In the genomic region with DNA sequence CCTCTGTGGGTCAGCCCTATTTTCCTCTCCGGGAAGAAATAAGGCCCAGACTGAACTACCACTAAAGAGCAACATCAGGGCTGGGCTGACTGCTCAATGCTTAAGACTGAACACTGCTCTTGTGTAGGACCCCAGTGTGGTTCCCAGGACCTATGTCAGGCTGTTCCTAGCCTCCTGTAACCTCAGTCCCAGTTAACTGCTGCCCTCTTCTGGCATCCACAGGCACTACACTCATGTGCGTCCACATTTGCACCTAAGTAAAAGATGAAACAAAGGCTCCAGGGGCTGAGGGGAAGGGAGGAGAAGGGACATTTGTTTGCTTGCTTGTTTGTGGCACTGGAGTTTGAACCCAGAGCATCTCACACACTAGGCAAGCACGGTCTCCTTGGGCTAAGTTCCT, we compare ENCODE assay signal across 10 mouse cellular contexts. TPM values are rescaled to one million over a fixed set of nuclear protein-coding genes. Genes with fewer than 3 reads are reported as not detected.
DNase-seq lines count a peak whose midpoint lies in the region; ATAC-seq and TF ChIP-seq lines count a peak whose summit lies in the region.
"Had no signal": no experiment of that assay in that cellular context is flagged by ENCODE, and none has a peak within 500 bp of the region (broad histone marks: within the 10 kb centered on the region; RNA-seq: fewer than 3 reads in every experiment).

No protein-coding gene starts in this region.

- WGBS in hindbrain, postnatal 0 days: 76% methylated on average over 3 of the region's 3 CpGs
- WGBS in hindbrain, embryonic 16.5 days: 84% methylated on average over 3 of the region's 3 CpGs
- 89% methylated on average over 3 of the region's 3 CpGs for WGBS in intestine, postnatal 0 days
- WGBS in forebrain, embryonic 13.5 days: 82% methylated on average over 3 of the region's 3 CpGs
- WGBS in forebrain, embryonic 14.5 days: 68% methylated on average over 3 of the region's 3 CpGs

- no peaks in the 10 kb centered on the region for H3K36me3 ChIP-seq in hindbrain, postnatal 0 days (ENCODE audit: insufficient read depth, low read length)
- H3K36me3 ChIP-seq in hindbrain, embryonic 16.5 days (ENCODE audit: control insufficient read depth, insufficient read depth, low read length): no peaks in the 10 kb centered on the region
- H3K36me3 ChIP-seq in G1E (replicated peaks): no peaks in the 10 kb centered on the region
- no peaks in the 10 kb centered on the region for H3K36me3 ChIP-seq in intestine, postnatal 0 days (ENCODE audit: control insufficient read depth, insufficient read depth)
- no peaks in the 10 kb centered on the region for H3K36me3 ChIP-seq in forebrain, embryonic 13.5 days (ENCODE audit: poor library complexity, severe bottlenecking)
- no peaks in the 10 kb centered on the region for H3K36me3 ChIP-seq in forebrain, embryonic 14.5 days (ENCODE audit: control insufficient read depth, insufficient read depth, low read length)

- no peak for ATAC-seq in hindbrain, postnatal 0 days
- ATAC-seq in hindbrain, embryonic 16.5 days: no peak
- no peak for ATAC-seq in G1E (ENCODE audit: extremely low read depth, insufficient number of reproducible peaks, low FRiP score, poor library complexity, severe bottlenecking)
- no peak for ATAC-seq in intestine, postnatal 0 days
- no peak for ATAC-seq in forebrain, embryonic 13.5 days
- no peak for ATAC-seq in forebrain, embryonic 14.5 days

- no peak for DNase-seq in hindbrain, postnatal 0 days (ENCODE audit: low spot score)
- DNase-seq in 3T3-L1 (ENCODE audit: low read depth, low spot score) (peak; percentile 57), G1E (ENCODE audit: low spot score) (no peak)
- no peak for DNase-seq in neural tube, embryonic 10.5 days (ENCODE audit: extremely low spot score, low spot score)
- no peak for DNase-seq in forebrain, embryonic 14.5 days (ENCODE audit: low spot score)
- DNase-seq: heart, adult 11 months had no signal

- no peaks in the 10 kb centered on the region for H3K27me3 ChIP-seq in hindbrain, postnatal 0 days (ENCODE audit: insufficient read depth, low read length)
- H3K27me3 ChIP-seq in hindbrain, embryonic 16.5 days (replicated peaks; ENCODE audit: control insufficient read depth, insufficient read depth, low read length): no peaks in the 10 kb centered on the region
- peaks cover 19% of the 10 kb centered on the region for H3K27me3 ChIP-seq in G1E (ENCODE audit: insufficient read depth, low read length)
- H3K27me3 ChIP-seq in intestine, postnatal 0 days (replicated peaks; ENCODE audit: control insufficient read depth, insufficient read depth, low read length): no peaks in the 10 kb centered on the region
- H3K27me3 ChIP-seq in forebrain, embryonic 13.5 days: peaks cover 4% of the 10 kb centered on the region; the same call in 1 of the 2 replicates
- H3K27me3 ChIP-seq in forebrain, embryonic 14.5 days (replicated peaks; ENCODE audit: control insufficient read depth, insufficient read depth, low read length): no peaks in the 10 kb centered on the region

- H3K27ac ChIP-seq in hindbrain, postnatal 0 days: no peak overlapping the region
- H3K27ac ChIP-seq in hindbrain, embryonic 16.5 days (ENCODE audit: low read depth, low read length): no peak overlapping the region
- H3K27ac ChIP-seq in intestine, postnatal 0 days (ENCODE audit: low read depth, low read length): no peak overlapping the region
- H3K27ac ChIP-seq in forebrain, embryonic 13.5 days: no peak overlapping the region
- no peak overlapping the region for H3K27ac ChIP-seq in forebrain, embryonic 14.5 days (ENCODE audit: low read depth, low read length)

- no peak overlapping the region for H3K4me3 ChIP-seq in hindbrain, postnatal 0 days (ENCODE audit: low read length)
- H3K4me3 ChIP-seq in hindbrain, embryonic 16.5 days (ENCODE audit: low read length): no peak overlapping the region
- H3K4me3 ChIP-seq in G1E (ENCODE audit: low read depth, low read length): no peak overlapping the region
- H3K4me3 ChIP-seq in intestine, postnatal 0 days (ENCODE audit: low read depth, low read length): no peak overlapping the region
- no peak overlapping the region for H3K4me3 ChIP-seq in forebrain, embryonic 13.5 days
- H3K4me3 ChIP-seq in forebrain, embryonic 14.5 days (ENCODE audit: low read depth, low read length): no peak overlapping the region
- H3K4me3 ChIP-seq: myocyte had no signal

- no peak overlapping the region for H3K9ac ChIP-seq in hindbrain, postnatal 0 days (replicated peaks; ENCODE audit: low read length)
- no peak overlapping the region for H3K9ac ChIP-seq in hindbrain, embryonic 16.5 days (ENCODE audit: low read depth, low read length)
- no peak overlapping the region for H3K9ac ChIP-seq in intestine, postnatal 0 days (ENCODE audit: low read depth, low read length)
- H3K9ac ChIP-seq in forebrain, embryonic 13.5 days: no peak overlapping the region
- H3K9ac ChIP-seq in forebrain, embryonic 14.5 days (ENCODE audit: low read length): no peak overlapping the region

- no peak overlapping the region for H3K4me2 ChIP-seq in hindbrain, postnatal 0 days (ENCODE audit: low read depth, low read length)
- no peak overlapping the region for H3K4me2 ChIP-seq in hindbrain, embryonic 16.5 days (ENCODE audit: low read length)
- no peak overlapping the region for H3K4me2 ChIP-seq in intestine, postnatal 0 days (replicated peaks; ENCODE audit: low read depth)
- H3K4me2 ChIP-seq in forebrain, embryonic 13.5 days: no peak overlapping the region
- H3K4me2 ChIP-seq in forebrain, embryonic 14.5 days (ENCODE audit: low read length): no peak overlapping the region

- H3K4me1 ChIP-seq in hindbrain, postnatal 0 days (ENCODE audit: insufficient read depth, low read length): 0 out of 2 replicates have a peak, but pooled peaks cover 11% of the 10 kb centered on the region
- H3K4me1 ChIP-seq in hindbrain, embryonic 16.5 days (ENCODE audit: control insufficient read depth, insufficient read depth, low read depth, low read length): peaks cover 6% of the 10 kb centered on the region
- no peaks in the 10 kb centered on the region for H3K4me1 ChIP-seq in G1E (ENCODE audit: insufficient read depth, low read depth, low read length)
- H3K4me1 ChIP-seq in intestine, postnatal 0 days (replicated peaks; ENCODE audit: control insufficient read depth, insufficient read depth, low read length): no peaks in the 10 kb centered on the region
- peaks cover 10% of the 10 kb centered on the region for H3K4me1 ChIP-seq in forebrain, embryonic 13.5 days
- peaks cover 8% of the 10 kb centered on the region for H3K4me1 ChIP-seq in forebrain, embryonic 14.5 days (ENCODE audit: control insufficient read depth, insufficient read depth, low read length)

- TF ChIP-seq CTCF in hindbrain, postnatal 0 days (IDR thresholded peaks at IDR 0.05; ENCODE audit: low read depth): peak; percentile 52
- peak; percentile 41; the same call in 1 of the 2 replicates for TF ChIP-seq CTCF in G1E (IDR thresholded peaks at IDR 0.05; ENCODE audit: low read depth, low read length)
- TF ChIP-seq CTCF in intestine, postnatal 0 days (IDR thresholded peaks at IDR 0.05; ENCODE audit: low read depth): peak; percentile 64

- H3K9me3 ChIP-seq in hindbrain, postnatal 0 days (ENCODE audit: low read length): no peaks in the 10 kb centered on the region
- no peaks in the 10 kb centered on the region for H3K9me3 ChIP-seq in hindbrain, embryonic 16.5 days (ENCODE audit: control insufficient read depth, low read length)
- H3K9me3 ChIP-seq in G1E (replicated peaks): no peaks in the 10 kb centered on the region
- H3K9me3 ChIP-seq in intestine, postnatal 0 days (ENCODE audit: control insufficient read depth): no peaks in the 10 kb centered on the region
- H3K9me3 ChIP-seq in forebrain, embryonic 13.5 days (replicated peaks): no peaks in the 10 kb centered on the region
- H3K9me3 ChIP-seq in forebrain, embryonic 14.5 days (replicated peaks; ENCODE audit: control insufficient read depth, low read length): no peaks in the 10 kb centered on the region

RNA-seq across cellular contexts. Expression of a gene that starts 39.8 kb away (rescaled TPM):
- 2.4 and 4.0 TPM in 2 replicates for total RNA-seq in hindbrain, postnatal 0 days (2014; rRNA removed)
- 8.2 and 9.1 TPM in 2 replicates for polyA plus RNA-seq in hindbrain, postnatal 0 days (2015; fragmentation: Nextera tagmentation; extraction: Ambion mirVana)
- polyA plus RNA-seq in hindbrain, embryonic 16.5 days (2015; fragmentation: Nextera tagmentation; extraction: Ambion mirVana): 6.3 and 8.1 TPM in 2 replicates
- not detected in 2 replicates for total RNA-seq in G1E (2014; fragmentation: Nextera tagmentation)
- 0.06 and 0.38 TPM in 2 replicates for total RNA-seq in G1E (2017)
- polyA plus RNA-seq in G1E (2012): not detected in 2 replicates
- polyA plus RNA-seq in intestine, postnatal 0 days (2015; fragmentation: Nextera tagmentation; extraction: Ambion mirVana): 6.6 and 6.8 TPM in 2 replicates
- 13.5 and 13.8 TPM in 2 replicates for polyA plus RNA-seq in forebrain, embryonic 13.5 days (2015; fragmentation: Nextera tagmentation; extraction: Ambion mirVana)
- polyA plus RNA-seq in forebrain, embryonic 14.5 days (2014; fragmentation: Nextera tagmentation; extraction: Ambion mirVana): 6.8 and 6.9 TPM in 2 replicates
